Mouse (Mus musculus) embryonic facial prominence, embryonic 15.5 days (tissue): ENCODE measurements around the gene Brdt. TPM values are rescaled to one million over a fixed set of nuclear protein-coding genes. Genes with fewer than 3 reads are reported as not detected.
A peak's percentile ranks its signal among the peaks of the same experiment; 100 is the strongest.

ENCODE experiments used
- ATAC-seq: fragments of 200-750 bp; cut with Nextera tagmentation; 2 replicates; pipeline ENCODE4 v1.8.0; 2017; ENCODE audit warnings: low read depth, moderate TSS enrichment; ENCODE audit not compliant: insufficient number of reproducible peaks, low FRiP score, low TSS enrichment
- H3K27ac ChIP-seq: fragments of 300-500 bp; sonication (generic); replicated peaks from 2 replicates; pipeline ENCODE4 v1.5.1; 2015; ENCODE audit warnings: mild to moderate bottlenecking, inconsistent platforms
- H3K27me3 ChIP-seq: fragments of 300-500 bp; sonication (generic); 2 replicates; pipeline ENCODE4 v1.6.1; 2015; ENCODE audit warnings: inconsistent platforms
- H3K36me3 ChIP-seq: fragments of 300-500 bp; sonication (generic); 2 replicates; pipeline ENCODE4 v1.6.1; 2015; ENCODE audit warnings: mild to moderate bottlenecking, inconsistent platforms
- H3K4me1 ChIP-seq: fragments of 300-500 bp; sonication (generic); 2 replicates; pipeline ENCODE4 v1.6.1; 2015; ENCODE audit warnings: inconsistent platforms
- H3K4me2 ChIP-seq: fragments of 300-500 bp; sonication (generic); replicated peaks from 2 replicates; pipeline ENCODE4 v1.6.1; 2015; ENCODE audit warnings: mild to moderate bottlenecking, inconsistent platforms
- H3K4me3 ChIP-seq: fragments of 300-500 bp; sonication (generic); replicated peaks from 2 replicates; pipeline ENCODE4 v1.5.1; 2015; ENCODE audit warnings: mild to moderate bottlenecking, inconsistent platforms
- H3K9ac ChIP-seq: fragments of 300-500 bp; sonication (generic); 2 replicates; pipeline ENCODE4 v1.6.1; 2015; ENCODE audit warnings: inconsistent platforms
- H3K9me3 ChIP-seq: fragments of 300-500 bp; sonication (generic); replicated peaks from 2 replicates; pipeline ENCODE4 v1.6.1; 2016; ENCODE audit warnings: inconsistent platforms
- WGBS: fragments of 180-500 bp; shearing (Covaris S2); methylation state at CpG from one replicate; pipeline ENCODE4 v1.1.7; 2015; 5-methylcytosine and 5-hydroxymethylcytosine counted together
- polyA plus RNA-seq: library from polyadenylated mRNA; unstranded; fragments of >200 nt; fragmentation: Nextera tagmentation; extraction: Ambion mirVana; gene quantifications from 2 replicates; pipeline ENCODE4 v1.2.1, GENCODE M21; 2015

Gene Brdt
- polyA plus RNA-seq, 1 experiment from 2014 or later = 6.4 TPM

GRCm38 (mm10) chr5:107387788-107388187 is 56.8 kb downstream of the Brdt start:
- Histone ChIP-seq H3K9me3 (no peaks in the 10 kb centered on the region), H3K4me1 (no peaks in the 10 kb centered on the region), H3K4me2 (no peak overlapping the region), H3K27me3 (no peaks in the 10 kb centered on the region), H3K36me3 (peaks cover 13% of the 10 kb centered on the region), H3K4me3 (no peak overlapping the region), H3K9ac (no peak overlapping the region), H3K27ac (no peak overlapping the region)
- ATAC-seq = no peak
- WGBS = 84% methylated on average over 1 of the region's 1 CpGs

- Histone ChIP-seq H3K4me1 (no peaks in the 10 kb centered on the region), H3K27ac (no peak overlapping the region), H3K4me2 (no peak overlapping the region), H3K27me3 (no peaks in the 10 kb centered on the region), H3K9ac (no peak overlapping the region), H3K4me3 (no peak overlapping the region), H3K9me3 (no peaks in the 10 kb centered on the region), H3K36me3 (peaks cover 6% of the 10 kb centered on the region; the same call in 1 of the 2 replicates)
- WGBS = 74% methylated on average over 2 of the region's 2 CpGs
- no peak for ATAC-seq
Measured at GRCm38 (mm10) chr5:107389373-107389772, 58.4 kb downstream of the Brdt start.

GRCm38 (mm10) chr5:107394437-107394836 is 63.5 kb downstream of the Brdt start:
- Histone ChIP-seq H3K4me1 (no peaks in the 10 kb centered on the region), H3K27ac (no peak overlapping the region), H3K27me3 (no peaks in the 10 kb centered on the region), H3K4me2 (no peak overlapping the region), H3K4me3 (no peak overlapping the region), H3K9me3 (no peaks in the 10 kb centered on the region), H3K9ac (no peak overlapping the region), H3K36me3 (no peaks in the 10 kb centered on the region)
- no peak for ATAC-seq
- WGBS = 43% methylated on average over 2 of the region's 2 CpGs

GRCm38 (mm10) chr5:107402436-107402835 is 71.5 kb downstream of the Brdt start, which contains the start of gene Ephx4:
Ephx4 (plus strand) TSS chr5:107402736.
- Histone ChIP-seq H3K36me3 (no peaks in the 10 kb centered on the region), H3K4me3 (peak within 1 kb of the TSS; percentile 61), H3K4me2 (peak within 1 kb of the TSS; percentile 99), H3K9me3 (no peaks in the 10 kb centered on the region), H3K27ac (no peak within 1 kb of the TSS), H3K4me1 (peaks cover 5% of the 10 kb centered on the region; the same call in 1 of the 2 replicates), H3K27me3 (peaks cover 26% of the 10 kb centered on the region), H3K9ac (peak within 1 kb of the TSS; percentile 57)
- ATAC-seq = no peak
- 11% methylated on average over 5 of the region's 5 CpGs for WGBS

- under 1% methylated on average over 75 of the region's 80 CpGs for WGBS
- H3K4me1 ChIP-seq = peaks cover 5% of the 10 kb centered on the region; the same call in 1 of the 2 replicates
- H3K36me3 ChIP-seq = no peaks in the 10 kb centered on the region
- peak overlapping the region; percentile 57 for H3K9ac ChIP-seq
- no peak overlapping the region for H3K27ac ChIP-seq
- peak overlapping the region; percentile 61 for H3K4me3 ChIP-seq
- H3K9me3 ChIP-seq = no peaks in the 10 kb centered on the region
- ATAC-seq = peak; percentile 72
- H3K4me2 ChIP-seq = peak overlapping the region; percentile 99
- peaks cover 26% of the 10 kb centered on the region for H3K27me3 ChIP-seq
Measured at GRCm38 (mm10) chr5:107403011-107403946, 72.3 kb downstream of the Brdt start.

GRCm38 (mm10) chr5:107403947-107404684 is 73.2 kb downstream of the Brdt start:
- no peak; the same call in 1 of the 2 replicates for ATAC-seq
- H3K4me1 ChIP-seq = peaks cover 5% of the 10 kb centered on the region; the same call in 1 of the 2 replicates
- H3K36me3 ChIP-seq = no peaks in the 10 kb centered on the region
- H3K9me3 ChIP-seq = no peaks in the 10 kb centered on the region
- peak overlapping the region; percentile 61 for H3K4me3 ChIP-seq
- WGBS = 32% methylated on average over 12 of the region's 12 CpGs
- peak overlapping the region; percentile 99 for H3K4me2 ChIP-seq
- H3K9ac ChIP-seq = peak overlapping the region; percentile 57
- H3K27me3 ChIP-seq = peaks cover 26% of the 10 kb centered on the region
- H3K27ac ChIP-seq = no peak overlapping the region

- Histone ChIP-seq H3K4me3 (no peak overlapping the region), H3K27me3 (peaks cover 26% of the 10 kb centered on the region), H3K4me2 (no peak overlapping the region), H3K27ac (no peak overlapping the region), H3K36me3 (no peaks in the 10 kb centered on the region), H3K4me1 (peaks cover 5% of the 10 kb centered on the region; the same call in 1 of the 2 replicates), H3K9me3 (no peaks in the 10 kb centered on the region), H3K9ac (no peak overlapping the region)
- 81% methylated on average over 4 of the region's 4 CpGs for WGBS
- no peak for ATAC-seq
Measured at GRCm38 (mm10) chr5:107405361-107405760, 74.4 kb downstream of the Brdt start.

GRCm38 (mm10) chr5:107410305-107410704 is 79.3 kb downstream of the Brdt start:
- Histone ChIP-seq H3K9me3 (no peaks in the 10 kb centered on the region), H3K27me3 (peaks cover 1% of the 10 kb centered on the region; the same call in 1 of the 2 replicates), H3K4me3 (no peak overlapping the region), H3K27ac (no peak overlapping the region), H3K9ac (no peak overlapping the region), H3K36me3 (no peaks in the 10 kb centered on the region), H3K4me1 (no peaks in the 10 kb centered on the region), H3K4me2 (no peak overlapping the region)
- no peak for ATAC-seq
- WGBS = 82% methylated on average over 1 of the region's 1 CpGs

GRCm38 (mm10) chr5:107411326-107411725 is 80.4 kb downstream of the Brdt start:
- no peaks in the 10 kb centered on the region for H3K36me3 ChIP-seq
- no peak for ATAC-seq
- H3K4me3 ChIP-seq = no peak overlapping the region
- H3K9ac ChIP-seq = no peak overlapping the region
- H3K9me3 ChIP-seq = no peaks in the 10 kb centered on the region
- no peaks in the 10 kb centered on the region for H3K4me1 ChIP-seq
- no peak overlapping the region for H3K27ac ChIP-seq
- WGBS = 25% methylated on average over 4 of the region's 4 CpGs
- no peaks in the 10 kb centered on the region for H3K27me3 ChIP-seq
- H3K4me2 ChIP-seq = no peak overlapping the region

- ATAC-seq = no peak
- Histone ChIP-seq H3K36me3 (no peaks in the 10 kb centered on the region), H3K9me3 (no peaks in the 10 kb centered on the region), H3K9ac (no peak overlapping the region), H3K27me3 (no peaks in the 10 kb centered on the region), H3K4me3 (no peak overlapping the region), H3K4me1 (no peaks in the 10 kb centered on the region), H3K27ac (no peak overlapping the region), H3K4me2 (no peak overlapping the region)
- WGBS = 86% methylated on average over 2 of the region's 2 CpGs
Measured at GRCm38 (mm10) chr5:107412285-107412684, 81.3 kb downstream of the Brdt start.

GRCm38 (mm10) chr5:107415098-107415497 is 84.1 kb downstream of the Brdt start:
- Histone ChIP-seq H3K4me3 (no peak overlapping the region), H3K4me2 (no peak overlapping the region), H3K36me3 (no peaks in the 10 kb centered on the region), H3K9me3 (no peaks in the 10 kb centered on the region), H3K27me3 (no peaks in the 10 kb centered on the region), H3K9ac (no peak overlapping the region), H3K27ac (no peak overlapping the region), H3K4me1 (no peaks in the 10 kb centered on the region)
- WGBS = 82% methylated on average over 2 of the region's 2 CpGs
- ATAC-seq = no peak
